Mouse (Mus musculus): ENCODE data around the gene Drd1.

Gene Drd1

GRCm38 (mm10) chr13:54055448-54055861 is at the start of gene Drd1:
TSS of gene Drd1 (minus strand) at chr13:54055705.
- no peak for DNase-seq (ENCODE audit: extremely low spot score, low read depth, low spot score)

- DNase-seq (ENCODE audit: extremely low spot score, low read depth, low spot score) = no peak
Observed at GRCm38 (mm10) chr13:54103866-54104265, 48.4 kb upstream of the Drd1 start.

GRCm38 (mm10) chr13:54103271-54103670 is 47.8 kb upstream of the Drd1 start:
- no peak for DNase-seq (ENCODE audit: extremely low spot score, low read depth, low spot score)

- DNase-seq (ENCODE audit: extremely low spot score, low read depth, low spot score) = no peak
Observed at GRCm38 (mm10) chr13:54102061-54102460, 46.6 kb upstream of the Drd1 start.

- no peak for DNase-seq (ENCODE audit: extremely low spot score, low read depth, low spot score)
Observed at GRCm38 (mm10) chr13:54101031-54101820, 45.7 kb upstream of the Drd1 start.

- no peak for DNase-seq (ENCODE audit: extremely low spot score, low read depth, low spot score)
Observed at GRCm38 (mm10) chr13:54097797-54098196, 42.3 kb upstream of the Drd1 start.

- no peak for DNase-seq (ENCODE audit: extremely low spot score, low read depth, low spot score)
Observed at GRCm38 (mm10) chr13:54097227-54097626, 41.7 kb upstream of the Drd1 start.

GRCm38 (mm10) chr13:54095721-54096120 is 40.2 kb upstream of the Drd1 start:
- no peak for DNase-seq (ENCODE audit: extremely low spot score, low read depth, low spot score)

- no peak for DNase-seq (ENCODE audit: extremely low spot score, low read depth, low spot score)
Observed at GRCm38 (mm10) chr13:54094963-54095362, 39.5 kb upstream of the Drd1 start.

GRCm38 (mm10) chr13:54094349-54094748 is 38.8 kb upstream of the Drd1 start:
- no peak for DNase-seq (ENCODE audit: extremely low spot score, low read depth, low spot score)

GRCm38 (mm10) chr13:54091719-54092118 is 36.2 kb upstream of the Drd1 start:
- no peak for DNase-seq (ENCODE audit: extremely low spot score, low read depth, low spot score)

- no peak for DNase-seq (ENCODE audit: extremely low spot score, low read depth, low spot score)
Observed at GRCm38 (mm10) chr13:54085266-54085665, 29.8 kb upstream of the Drd1 start.

- no peak for DNase-seq (ENCODE audit: extremely low spot score, low read depth, low spot score)
Observed at GRCm38 (mm10) chr13:54084826-54085225, 29.3 kb upstream of the Drd1 start.

GRCm38 (mm10) chr13:54084178-54084577 is 28.7 kb upstream of the Drd1 start:
- DNase-seq (ENCODE audit: extremely low spot score, low read depth, low spot score) = no peak

- DNase-seq (ENCODE audit: extremely low spot score, low read depth, low spot score) = no peak
Observed at GRCm38 (mm10) chr13:54082946-54083345, 27.4 kb upstream of the Drd1 start.

- no peak for DNase-seq (ENCODE audit: extremely low spot score, low read depth, low spot score)
Observed at GRCm38 (mm10) chr13:54080785-54081184, 25.3 kb upstream of the Drd1 start.

GRCm38 (mm10) chr13:54079782-54080759 is 24.6 kb upstream of the Drd1 start:
- no peak for DNase-seq (ENCODE audit: extremely low spot score, low read depth, low spot score)

- no peak for DNase-seq (ENCODE audit: extremely low spot score, low read depth, low spot score)
Observed at GRCm38 (mm10) chr13:54077470-54078174, 22.1 kb upstream of the Drd1 start.

GRCm38 (mm10) chr13:54076762-54077460 is 21.4 kb upstream of the Drd1 start:
- no peak for DNase-seq (ENCODE audit: extremely low spot score, low read depth, low spot score)

GRCm38 (mm10) chr13:54076051-54076450 is 20.5 kb upstream of the Drd1 start:
- DNase-seq (ENCODE audit: extremely low spot score, low read depth, low spot score) = no peak

- no peak for DNase-seq (ENCODE audit: extremely low spot score, low read depth, low spot score)
Observed at GRCm38 (mm10) chr13:54075416-54075815, 19.9 kb upstream of the Drd1 start.

All from hindlimb bud, embryonic 11.5 days (tissue).